Mouse (Mus musculus): ENCODE measurements around the gene Sorbs2. TPM values are rescaled to one million over a fixed set of nuclear protein-coding genes. Genes with fewer than 3 reads are reported as not detected.

Gene Sorbs2
- total RNA-seq, 4 experiments from 2014 or later = 134 to 286 (median 185) TPM

- no peak for DNase-seq
Observed at GRCm38 (mm10) chr8:45626406-45626805, 118.8 kb downstream of the Sorbs2 start.

- peak; percentile 59 for DNase-seq
Observed at GRCm38 (mm10) chr8:45627246-45628241, 120.0 kb downstream of the Sorbs2 start.

GRCm38 (mm10) chr8:45628421-45629065, 121.0 kb downstream of the Sorbs2 start:
- DNase-seq = no peak

GRCm38 (mm10) chr8:45629066-45629430, 121.5 kb downstream of the Sorbs2 start:
- DNase-seq = no peak

DNA sequence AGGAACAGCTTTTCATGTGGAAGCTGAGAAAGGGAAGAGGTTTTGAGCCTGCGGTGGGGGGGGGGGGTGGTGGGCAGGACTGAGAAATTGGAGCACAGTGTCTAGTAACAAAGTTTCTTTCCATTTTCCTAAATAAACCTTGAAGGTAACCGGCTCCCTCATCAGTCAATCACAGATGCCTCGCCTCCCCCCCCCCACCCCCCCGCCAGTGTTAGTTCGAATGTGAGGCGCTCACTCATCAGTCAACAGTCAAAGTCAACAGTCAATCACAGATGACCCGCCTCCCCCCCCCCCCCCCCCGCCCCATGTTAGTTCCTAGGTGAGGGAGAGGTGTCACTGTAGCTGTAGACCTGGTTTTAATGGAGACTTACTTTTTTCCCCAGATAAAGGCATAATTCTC, 123.4 kb downstream of the Sorbs2 start:
- no peak for DNase-seq

DNA sequence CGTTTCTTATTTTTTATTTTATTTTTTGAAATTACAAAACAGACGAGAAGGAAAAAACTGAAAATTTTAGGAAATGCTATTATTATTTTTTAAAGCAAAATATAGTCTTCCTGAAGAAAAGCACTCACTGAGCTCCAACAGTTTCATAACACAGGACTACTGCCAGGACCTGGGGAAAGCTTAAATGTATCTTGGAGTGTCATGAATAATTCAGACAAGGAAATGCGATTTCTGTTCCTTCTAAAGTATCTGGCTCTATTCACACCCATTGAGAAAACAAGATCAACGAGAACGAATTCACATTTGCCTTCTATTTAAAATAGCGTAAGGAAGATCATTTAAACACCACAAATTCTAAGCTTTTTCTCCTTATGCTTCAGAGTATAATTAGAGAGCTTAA, 127.6 kb downstream of the Sorbs2 start:
- no peak for DNase-seq

DNA sequence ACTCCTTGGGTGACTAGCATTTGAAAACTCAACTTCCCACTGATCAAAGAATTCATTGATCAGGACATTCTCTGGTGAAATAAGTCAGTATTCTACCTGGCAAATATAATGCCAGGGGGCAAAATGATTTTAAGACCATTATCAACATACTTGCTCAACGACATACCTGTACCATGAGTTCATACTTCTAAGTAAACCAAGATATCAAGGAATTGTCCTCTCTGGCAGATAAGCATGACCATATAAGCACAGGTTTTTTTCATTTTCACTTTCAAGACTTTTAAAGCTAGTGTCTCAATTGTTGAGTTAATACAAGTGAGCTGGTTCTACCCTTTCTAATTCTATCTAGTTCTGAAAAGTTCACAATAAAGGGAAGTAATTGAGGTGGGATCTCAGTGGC, 130.2 kb downstream of the Sorbs2 start:
- no peak for DNase-seq

DNA sequence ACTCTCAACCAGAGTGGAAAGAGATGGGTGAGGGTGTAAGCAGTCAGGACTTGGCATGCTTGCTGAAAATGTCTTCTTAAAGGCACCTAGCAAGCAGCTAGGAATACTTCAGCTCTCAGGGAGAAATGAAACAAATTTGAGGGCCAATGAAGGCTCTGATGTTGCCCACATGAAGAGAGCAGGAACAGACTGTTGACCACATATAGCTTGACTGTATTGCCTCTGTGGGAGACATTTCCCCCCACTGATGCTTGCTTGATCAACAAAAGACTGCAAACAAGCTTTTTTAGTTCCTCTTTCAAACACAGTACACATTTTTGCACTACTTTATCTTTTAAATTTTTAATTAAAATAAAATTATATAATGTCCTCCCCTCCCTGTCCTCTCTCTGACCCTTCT, 131.9 kb downstream of the Sorbs2 start:
- no peak for DNase-seq

- no peak for DNase-seq
Observed at GRCm38 (mm10) chr8:45644651-45645050, 137.1 kb downstream of the Sorbs2 start.

- no peak for DNase-seq
Observed at GRCm38 (mm10) chr8:45649063-45649462, 141.5 kb downstream of the Sorbs2 start.

GRCm38 (mm10) chr8:45649966-45650365, 142.4 kb downstream of the Sorbs2 start:
- DNase-seq = no peak

- DNase-seq = no peak
Observed at GRCm38 (mm10) chr8:45658021-45658420, 150.4 kb downstream of the Sorbs2 start.

DNA sequence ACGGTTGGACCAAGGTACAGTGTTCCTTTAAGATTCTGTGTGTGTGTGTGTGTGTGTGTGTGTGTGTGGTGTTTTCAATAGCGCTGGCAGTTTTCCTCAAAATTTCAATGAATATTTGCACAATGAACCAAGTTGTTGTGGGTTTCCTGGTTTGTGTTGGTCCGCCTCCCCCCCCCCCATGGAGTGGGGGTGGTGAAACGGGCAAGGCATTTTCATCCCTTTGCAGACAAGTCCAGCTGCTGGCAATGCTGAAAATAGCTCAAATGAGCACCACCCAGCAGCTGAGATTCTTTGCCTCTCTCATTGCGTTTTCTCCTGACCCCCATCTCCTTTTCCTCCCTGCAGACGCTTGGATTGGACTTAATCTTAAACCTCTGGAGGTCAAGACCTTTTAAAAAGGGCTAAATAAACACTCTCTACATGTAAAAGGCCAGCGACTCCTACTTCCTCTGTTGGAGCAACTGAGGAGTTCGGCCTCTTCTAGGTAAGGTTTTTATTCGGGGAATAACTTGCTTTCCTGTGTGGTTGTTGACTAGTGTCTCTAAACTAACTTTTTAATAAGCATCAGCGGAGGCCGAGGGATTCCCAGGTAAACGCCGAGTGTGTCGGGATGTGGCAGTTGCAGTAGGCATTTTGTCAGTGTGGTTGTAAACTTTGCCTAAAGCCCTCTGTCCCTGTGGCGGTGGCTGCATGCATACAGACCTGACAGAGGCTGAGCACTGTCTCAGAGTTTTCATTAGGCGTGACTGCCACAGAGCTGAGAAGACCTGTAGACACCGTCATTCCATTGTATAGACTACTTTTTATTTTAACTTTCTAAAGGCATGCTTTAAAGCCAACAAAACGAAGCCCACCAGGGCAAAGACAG, 151.1 kb downstream of the Sorbs2 start:
- no peak for DNase-seq

DNA sequence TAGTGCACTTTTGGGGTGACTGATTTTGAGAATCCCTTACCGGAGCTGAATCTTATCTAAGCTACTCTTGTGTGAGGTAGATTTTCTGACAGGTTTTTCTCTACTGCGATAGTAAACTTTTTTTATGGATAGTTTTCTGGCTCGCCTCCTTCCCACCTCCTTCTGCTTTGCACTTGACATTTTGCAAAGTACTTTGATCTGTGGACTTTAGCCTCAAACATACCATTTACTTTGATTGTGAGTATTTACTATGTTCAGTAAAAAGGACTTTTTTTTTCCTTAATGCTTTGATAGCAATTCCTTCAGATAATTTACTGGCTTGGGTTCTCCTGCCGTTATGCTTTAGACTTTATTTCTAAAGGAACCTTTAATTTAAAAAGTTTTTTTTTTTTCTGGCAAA, 151.9 kb downstream of the Sorbs2 start:
- DNase-seq = no peak

- DNase-seq = no peak
Observed at GRCm38 (mm10) chr8:45660570-45660969, 153.0 kb downstream of the Sorbs2 start.

DNA sequence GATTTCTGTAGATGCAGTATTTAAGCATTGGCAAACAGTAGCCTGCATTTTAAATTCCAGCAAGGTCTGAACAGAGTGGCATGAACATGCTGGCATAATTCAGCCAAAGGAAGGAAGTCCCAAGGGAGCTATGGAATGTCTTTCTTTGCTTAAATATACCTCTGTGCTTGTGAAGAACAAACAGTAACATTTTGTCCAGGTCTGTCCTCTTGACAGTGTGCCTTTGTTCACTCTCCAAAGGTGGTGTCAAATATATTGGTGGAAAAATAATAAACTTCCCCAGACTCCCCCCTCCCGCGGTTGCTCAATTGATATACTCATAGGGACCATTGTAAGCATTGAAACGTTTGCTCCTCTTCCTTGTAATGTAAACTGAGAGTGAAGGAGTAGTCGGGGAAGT, 154.0 kb downstream of the Sorbs2 start:
- DNase-seq = no peak

- DNase-seq = no peak
Observed at GRCm38 (mm10) chr8:45666221-45666620, 158.6 kb downstream of the Sorbs2 start.

GRCm38 (mm10) chr8:45673149-45673548, 165.6 kb downstream of the Sorbs2 start:
- DNase-seq = no peak

DNA sequence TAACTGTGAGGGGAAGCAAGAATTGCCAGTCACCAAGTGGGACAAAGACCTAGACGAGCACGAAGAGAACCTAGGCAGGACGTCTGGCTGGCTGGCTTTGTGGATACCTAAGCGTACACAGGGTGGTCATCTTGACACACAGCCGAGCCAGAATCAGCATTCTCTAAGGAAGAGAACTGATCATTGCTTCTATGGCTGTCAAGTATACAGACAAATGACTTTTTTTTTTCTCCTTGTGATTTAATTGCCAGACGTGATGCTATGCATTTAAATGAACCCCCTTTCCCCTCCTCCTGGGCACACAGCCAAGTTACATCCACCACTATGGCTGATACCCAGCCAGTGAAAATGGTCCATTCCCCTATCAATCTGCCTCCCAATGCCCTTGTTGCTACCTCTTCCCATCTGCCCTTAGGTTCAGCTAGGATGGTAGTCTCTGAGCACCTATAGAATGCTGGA, 168.3 kb downstream of the Sorbs2 start:
- DNase-seq = no peak

GRCm38 (mm10) chr8:45677114-45677853, 169.7 kb downstream of the Sorbs2 start:
- no peak for DNase-seq

GRCm38 (mm10) chr8:45677854-45678241, 170.3 kb downstream of the Sorbs2 start:
- no peak for DNase-seq

DNA sequence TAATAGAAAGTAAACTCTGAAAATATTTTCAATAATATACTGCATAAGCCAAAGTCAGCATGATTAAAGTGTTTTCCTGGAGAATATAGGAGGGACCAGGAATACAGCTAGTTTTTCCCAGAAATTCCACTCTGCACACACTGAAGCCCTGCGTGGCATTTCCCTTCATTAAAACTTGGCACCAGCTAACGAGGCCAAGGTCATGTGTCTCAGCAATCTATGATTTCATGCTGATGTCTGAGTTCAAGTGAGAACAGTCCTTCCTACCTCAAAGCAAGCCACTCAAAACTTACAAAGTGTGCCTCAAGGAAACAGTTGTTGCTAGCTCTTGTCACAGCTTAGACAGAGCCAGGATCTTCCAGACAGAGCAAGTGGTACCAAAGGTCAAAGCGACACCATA, 173.6 kb downstream of the Sorbs2 start:
- peak; percentile 66 for DNase-seq
